Mouse (Mus musculus): ENCODE measurements around the gene Rai1. TPM values are rescaled to one million over a fixed set of nuclear protein-coding genes. Genes with fewer than 3 reads are reported as not detected.

The Rai1 gene
- total and polyA plus RNA-seq, 3 experiments: 6.6 to 22.6 (median 15.4) TPM

DNA sequence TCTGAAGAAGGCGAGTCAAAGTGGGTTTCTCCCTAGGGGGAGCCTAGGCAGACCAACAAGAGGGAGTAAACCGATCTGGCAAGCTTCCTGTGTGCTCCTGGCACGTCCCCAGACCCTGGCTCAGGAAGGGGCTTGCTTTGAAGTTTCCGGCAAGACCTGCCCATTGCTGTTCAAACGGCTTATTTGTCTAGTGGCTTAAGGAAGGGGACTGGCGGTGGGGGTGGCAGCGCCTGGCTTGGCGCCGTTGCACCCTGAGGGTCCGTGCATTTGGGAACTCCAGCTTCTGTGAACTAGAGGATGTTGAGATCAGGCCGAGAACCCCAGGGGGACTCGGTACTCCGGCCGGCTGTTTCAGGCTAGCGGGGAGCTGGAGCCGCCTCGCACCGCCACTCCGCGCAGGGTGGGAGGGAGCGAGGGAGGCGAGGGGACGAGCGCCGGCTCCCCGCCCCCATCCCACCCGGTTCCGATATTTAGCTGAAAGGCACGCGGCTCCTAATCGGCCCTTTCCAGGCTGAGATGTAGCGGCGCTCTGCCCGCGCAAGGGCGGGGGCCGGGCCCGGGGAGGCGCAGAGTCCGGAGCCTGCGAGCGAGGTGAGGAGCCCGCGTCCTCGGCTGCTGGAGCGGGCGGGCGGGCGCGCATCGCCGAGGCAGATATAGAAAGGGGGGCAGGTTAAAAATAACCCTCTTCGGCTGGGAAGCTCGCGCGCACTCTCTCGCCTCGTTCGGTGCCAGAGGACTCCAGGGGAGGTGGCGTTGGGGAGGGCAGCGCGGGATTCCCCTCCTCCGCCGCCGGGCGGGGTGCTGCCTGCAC is 70.8 kb downstream of the Rai1 start:
- H3K27ac ChIP-seq (ENCODE audit: insufficient read depth, low read depth): no peak overlapping the region
- peaks cover 0 to 73% of the 10 kb centered on the region in 2 experiments for H3K36me3 ChIP-seq (replicated peaks in 1 of 2; ENCODE audit: control insufficient read depth in 1 of 2, insufficient read depth in 1 of 2, low read length in 1 of 2)
- peaks cover 3% of the 10 kb centered on the region for H3K9me3 ChIP-seq (replicated peaks; ENCODE audit: low read length)
- no peak for DNase-seq (ENCODE audit: extremely low read depth)
- dilution Hi-C loops (cut with MboI; ENCODE audit: extremely low pct_ligation_motif_present, extremely low pct_unique_long_range_greater_than_20kb, low sequenced_read_pairs): no loop called here
- peaks cover 0 to 5% of the 10 kb centered on the region in 2 experiments; a peak in 2 of 4 replicates for H3K4me1 ChIP-seq (ENCODE audit: control insufficient read depth in 1 of 2, insufficient read depth in 2 of 2)
- H3K27me3 ChIP-seq (replicated peaks): no peaks in the 10 kb centered on the region
- H3K4me3 ChIP-seq (replicated peaks in 1 of 3; ENCODE audit: low read depth in 2 of 3, low read length in 2 of 3, poor library complexity in 1 of 3): peak overlapping the region in 2 of 3 experiments; percentile 13 to 66
- peak overlapping the region; percentile 33; the same call in 1 of the 2 replicates for H3K9ac ChIP-seq (ENCODE audit: insufficient read depth, low read depth)
- in situ Hi-C loops (cut with MboI; ENCODE audit: low pct_ligation_motif_present, low pct_unique_long_range_greater_than_20kb, low sequenced_read_pairs): no loop called here
- peak overlapping the region; percentile 71 for H3K4me2 ChIP-seq (ENCODE audit: insufficient read depth, low read depth, poor library complexity, severe bottlenecking)
- H3K79me2 ChIP-seq (replicated peaks; ENCODE audit: control insufficient read depth, extremely low read depth, insufficient read depth, poor library complexity, severe bottlenecking): no peaks in the 10 kb centered on the region
- TF ChIP-seq ZMIZ1 (IDR thresholded peaks at IDR 0.05; ENCODE audit: low read depth, low read length): no peak
- no peak for TF ChIP-seq ZC3H11A (IDR thresholded peaks at IDR 0.05; ENCODE audit: low read depth, low read length)
- 0 out of 2 replicates have a peak, but pooled peaks have one; percentile 66 for TF ChIP-seq MXI1 (IDR thresholded peaks at IDR 0.05; ENCODE audit: low read depth, low read length)
- TF ChIP-seq SMC3 (IDR thresholded peaks at IDR 0.05; ENCODE audit: low read depth, low read length): no peak
- 0 out of 2 replicates have a peak, but pooled peaks have one; percentile 5 for TF ChIP-seq TCF12 (IDR thresholded peaks at IDR 0.05; ENCODE audit: low read depth, low read length)
- TF ChIP-seq NRF1 (IDR thresholded peaks at IDR 0.05; ENCODE audit: low read depth, low read length): no peak
- TF ChIP-seq MAZ (IDR thresholded peaks at IDR 0.05; ENCODE audit: low read depth, low read length): 0 out of 2 replicates have a peak, but pooled peaks have one; percentile 26
- 0 out of 2 replicates have a peak, but pooled peaks have one; percentile 26 for TF ChIP-seq MEF2A (IDR thresholded peaks at IDR 0.05; ENCODE audit: borderline replicate concordance, low read depth, low read length)

- peak overlapping the region; percentile 71 for H3K4me2 ChIP-seq (ENCODE audit: insufficient read depth, low read depth, poor library complexity, severe bottlenecking)
- H3K9ac ChIP-seq (ENCODE audit: insufficient read depth, low read depth): peak overlapping the region; percentile 33; the same call in 1 of the 2 replicates
- in situ Hi-C loops (cut with MboI; ENCODE audit: low pct_ligation_motif_present, low pct_unique_long_range_greater_than_20kb, low sequenced_read_pairs) (no loop called here), dilution Hi-C loops (cut with MboI; ENCODE audit: extremely low pct_ligation_motif_present, extremely low pct_unique_long_range_greater_than_20kb, low sequenced_read_pairs) (no loop called here)
- H3K27ac ChIP-seq (ENCODE audit: insufficient read depth, low read depth): no peak overlapping the region
- peaks cover 0 to 68% of the 10 kb centered on the region in 2 experiments for H3K36me3 ChIP-seq (replicated peaks in 1 of 2; ENCODE audit: control insufficient read depth in 1 of 2, insufficient read depth in 1 of 2, low read length in 1 of 2)
- H3K9me3 ChIP-seq (replicated peaks; ENCODE audit: low read length): peaks cover 3% of the 10 kb centered on the region
- no peak for DNase-seq (ENCODE audit: extremely low read depth)
- peak overlapping the region in 2 of 3 experiments; percentile 32 to 66 for H3K4me3 ChIP-seq (replicated peaks in 1 of 3; ENCODE audit: low read depth in 2 of 3, low read length in 2 of 3, poor library complexity in 1 of 3)
- H3K4me1 ChIP-seq (ENCODE audit: control insufficient read depth in 1 of 2, insufficient read depth in 2 of 2): peaks cover 0 to 5% of the 10 kb centered on the region in 2 experiments; a peak in 2 of 4 replicates
- H3K27me3 ChIP-seq (replicated peaks): no peaks in the 10 kb centered on the region
- H3K79me2 ChIP-seq (replicated peaks; ENCODE audit: control insufficient read depth, extremely low read depth, insufficient read depth, poor library complexity, severe bottlenecking): no peaks in the 10 kb centered on the region
- no peak; the same call in 1 of the 2 replicates for TF ChIP-seq MXI1 (IDR thresholded peaks at IDR 0.05; ENCODE audit: low read depth, low read length)
- 0 out of 2 replicates have a peak, but pooled peaks have one; percentile 44 for TF ChIP-seq ELF1 (IDR thresholded peaks at IDR 0.05; ENCODE audit: low read depth, low read length)
- TF ChIP-seq CTCF (conservative IDR thresholded peaks at IDR 0.05 in 1 of 2, IDR thresholded peaks at IDR 0.05 in 1 of 2; ENCODE audit: low read depth in 2 of 2, low read length in 2 of 2): peak in 1 of 2 experiments; percentile 36; a peak in 1 of 4 replicates
- TF ChIP-seq POLR2A (IDR thresholded peaks at IDR 0.05; ENCODE audit: low read depth, low read length): peak; percentile 61; the same call in 1 of the 2 replicates
- peak; percentile 58; the same call in 1 of the 2 replicates for TF ChIP-seq MAZ (IDR thresholded peaks at IDR 0.05; ENCODE audit: low read depth, low read length)
- TF ChIP-seq MYC (IDR thresholded peaks at IDR 0.05; ENCODE audit: low read depth, low read length): peak; percentile 39; the same call in 1 of the 2 replicates
- TF ChIP-seq HCFC1 (IDR thresholded peaks at IDR 0.05; ENCODE audit: low read depth, low read length): no peak
- peak; percentile 82 for TF ChIP-seq BHLHE40 (IDR thresholded peaks at IDR 0.05; ENCODE audit: low read depth, low read length)
- TF ChIP-seq SIN3A (IDR thresholded peaks at IDR 0.05; ENCODE audit: low read length): no peak; the same call in none of the 2 replicates
- TF ChIP-seq JUND (conservative IDR thresholded peaks at IDR 0.05; ENCODE audit: low read depth, low read length): no peak
- 0 out of 2 replicates have a peak, but pooled peaks have one; percentile 25 for TF ChIP-seq CHD2 (IDR thresholded peaks at IDR 0.05; ENCODE audit: low read length)
- 0 out of 2 replicates have a peak, but pooled peaks have one; percentile 39 for TF ChIP-seq CHD1 (IDR thresholded peaks at IDR 0.05; ENCODE audit: low read depth, low read length)
- TF ChIP-seq NRF1 (IDR thresholded peaks at IDR 0.05; ENCODE audit: low read depth, low read length): no peak
- TF ChIP-seq TBP (conservative IDR thresholded peaks at IDR 0.05; ENCODE audit: low read depth, low read length): no peak
Observed at GRCm38 (mm10) chr11:60176182-60176974, 71.6 kb downstream of the Rai1 start.

Measured in CH12.LX (cell line).